Mouse (Mus musculus) layer of hippocampus, adult 18-20 months (tissue): Measurements from ENCODE around the gene Adprhl2. TPM values are rescaled to one million over a fixed set of nuclear protein-coding genes. Genes with fewer than 3 reads are reported as not detected.

Experiments used
- DNase-seq, 2 experiments: peaks; one replicate each; pipeline ENCODE4 v3.0.0; 2022; ENCODE audit warnings: low spot score in 2 of 2
- long read RNA-seq: library from polyadenylated mRNA; stranded (forward); transcript quantifications from one replicate; pipeline ENCODE4 v2.0.0, GENCODE M21; 2021
- total RNA-seq, 2 experiments: library from RNA; stranded (reverse); gene quantifications; 2 replicates each; pipeline ENCODE4 v1.2.3; 2021

The Adprhl2 gene
- 10 to 100 TPM; 29.1 to 32.3 TPM for total RNA-seq
- long read RNA-seq, transcript Adprhl2-201 (6 exons, 1,672 nt): major isoform, 34 of 40 reads
- long read RNA-seq, partial matches to known transcripts: 1 of 40 reads
- long read RNA-seq, other reads (novel, unspliced or antisense): 4 of 40 reads

GRCm38 (mm10) chr4:126321111-126321853, at the start of gene Adprhl2:
TSS of gene Adprhl2 (minus strand) at chr4:126321703.
- peak; percentile 98 for DNase-seq

DNA sequence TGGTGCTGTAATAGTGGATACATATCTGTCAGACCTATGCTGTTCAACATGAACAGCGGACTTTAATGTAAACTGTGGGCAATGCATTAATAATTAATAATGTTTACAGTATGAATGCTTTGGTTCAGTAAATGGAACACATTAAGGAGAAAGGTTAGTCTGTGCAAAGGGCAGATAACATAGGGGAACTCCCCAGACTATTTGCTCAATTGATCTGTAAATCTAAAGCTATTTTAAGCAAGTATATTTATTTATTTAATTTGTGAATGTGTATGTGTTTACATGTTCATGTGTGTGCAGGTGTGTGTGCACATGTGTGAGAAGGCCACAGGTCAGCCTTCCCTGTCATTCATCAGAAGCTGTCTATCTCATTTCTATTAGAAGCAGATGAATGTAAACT, 38.6 kb upstream of the Adprhl2 start:
- no peak for DNase-seq

GRCm38 (mm10) chr4:126343451-126343850, 21.9 kb upstream of the Adprhl2 start:
- DNase-seq: no peak

DNA sequence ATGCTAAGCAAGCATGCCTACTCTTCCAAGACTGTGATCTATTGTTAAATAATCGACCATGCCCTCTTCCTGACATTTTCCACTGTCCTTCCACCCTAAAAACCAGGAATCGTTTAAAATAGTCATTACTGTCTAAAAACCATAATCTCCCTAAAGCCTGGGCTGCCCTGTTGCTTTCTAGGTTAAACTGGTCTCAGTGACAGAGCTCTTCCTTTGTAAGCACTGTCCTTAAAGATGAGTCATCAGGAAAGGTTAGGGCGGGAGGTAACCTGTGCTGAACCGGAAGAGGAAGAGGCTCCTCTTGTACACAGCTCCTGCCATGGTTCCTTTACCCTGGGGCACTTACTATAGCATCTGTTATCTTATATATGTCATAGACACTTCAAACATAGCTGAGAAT, 18.0 kb upstream of the Adprhl2 start:
- DNase-seq: no peak

DNA sequence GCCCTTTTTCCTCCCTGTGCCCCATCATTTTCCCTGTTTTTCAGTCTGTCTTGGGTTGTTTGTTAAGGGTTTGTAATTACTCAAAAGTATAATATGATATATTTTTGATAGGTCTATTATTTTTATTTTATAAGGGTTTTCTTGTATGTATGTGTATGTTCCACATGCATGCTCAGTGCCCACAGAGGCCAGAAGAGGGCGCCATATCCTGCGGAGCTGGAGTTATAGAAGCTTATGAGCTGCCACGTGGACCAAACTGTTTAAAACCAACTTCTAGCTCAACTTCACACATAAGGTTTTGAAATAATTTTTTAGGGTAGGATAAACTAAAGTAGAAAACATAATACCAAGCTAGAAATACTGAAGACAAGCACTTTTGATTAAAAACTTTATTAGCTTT, 10.9 kb upstream of the Adprhl2 start:
- no peak for DNase-seq

DNA sequence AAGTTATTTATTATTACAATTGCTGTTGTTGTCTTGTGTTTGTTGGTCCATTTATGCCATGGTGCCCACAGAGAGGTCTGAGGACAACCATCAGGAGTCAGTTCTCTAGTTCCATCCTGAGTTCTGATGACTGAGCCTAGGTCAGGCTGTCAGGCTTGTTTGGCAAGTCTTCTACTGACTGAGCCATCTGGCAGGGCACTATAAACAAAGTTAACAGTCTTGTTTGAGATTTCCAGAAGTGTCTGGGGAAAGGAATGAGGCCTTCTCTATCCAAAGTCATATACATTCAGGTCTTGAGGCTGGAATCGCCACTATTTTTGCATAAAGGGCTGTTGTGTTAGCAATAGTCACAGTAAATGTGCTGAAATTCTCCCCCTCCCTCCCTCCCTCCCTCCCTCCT, 10.2 kb upstream of the Adprhl2 start:
- no peak for DNase-seq

- DNase-seq: no peak
Measured at GRCm38 (mm10) chr4:126330295-126330694, 8.8 kb upstream of the Adprhl2 start.

GRCm38 (mm10) chr4:126326036-126326435, 4.5 kb upstream of the Adprhl2 start:
- no peak for DNase-seq

GRCm38 (mm10) chr4:126325281-126325861, 3.9 kb upstream of the Adprhl2 start, which contains the start of gene Tekt2:
TSS of gene Tekt2 (minus strand) at chr4:126325688.
- DNase-seq: no peak

DNA sequence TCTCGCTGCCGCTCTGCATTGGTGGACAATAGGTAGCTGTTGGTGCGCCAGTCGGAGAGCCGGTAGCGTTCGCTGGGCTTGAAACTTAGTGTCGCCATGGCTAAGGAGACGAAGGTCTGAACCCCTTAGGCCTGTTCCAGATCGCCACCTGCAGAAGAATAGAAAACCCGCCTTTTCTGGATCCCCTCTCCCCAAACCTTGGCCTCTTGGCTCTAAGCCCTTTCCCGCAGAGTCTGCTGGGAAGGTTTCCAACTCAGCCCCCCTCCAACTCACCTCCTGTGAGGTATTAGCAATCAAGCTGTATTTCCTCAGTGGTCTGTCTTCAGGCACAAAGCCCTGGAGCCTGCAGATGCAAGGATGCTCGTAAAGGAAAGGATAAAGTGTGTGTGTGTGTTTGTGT, 3.4 kb upstream of the Adprhl2 start:
- no peak for DNase-seq

DNA sequence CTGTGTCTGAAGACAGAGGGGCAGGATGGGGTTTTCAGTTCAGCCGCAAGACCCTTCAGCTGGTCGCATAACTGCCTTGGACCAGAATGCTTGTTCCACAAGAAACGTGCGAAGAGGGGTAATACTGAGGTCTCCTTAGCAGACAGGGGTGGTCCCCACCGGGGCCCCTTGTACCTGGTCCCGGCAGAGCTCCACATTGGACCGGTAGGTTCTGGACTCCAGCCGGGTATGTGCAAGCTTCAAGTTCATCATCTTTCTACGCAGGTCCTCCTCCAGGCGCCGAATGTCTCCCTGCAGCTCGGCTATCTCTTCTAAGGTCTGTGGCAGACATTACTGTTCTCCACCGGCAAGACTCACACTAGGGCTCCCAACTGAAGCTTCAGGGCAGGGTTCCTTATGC, 1.1 kb upstream of the Adprhl2 start:
- DNase-seq: no peak

DNA sequence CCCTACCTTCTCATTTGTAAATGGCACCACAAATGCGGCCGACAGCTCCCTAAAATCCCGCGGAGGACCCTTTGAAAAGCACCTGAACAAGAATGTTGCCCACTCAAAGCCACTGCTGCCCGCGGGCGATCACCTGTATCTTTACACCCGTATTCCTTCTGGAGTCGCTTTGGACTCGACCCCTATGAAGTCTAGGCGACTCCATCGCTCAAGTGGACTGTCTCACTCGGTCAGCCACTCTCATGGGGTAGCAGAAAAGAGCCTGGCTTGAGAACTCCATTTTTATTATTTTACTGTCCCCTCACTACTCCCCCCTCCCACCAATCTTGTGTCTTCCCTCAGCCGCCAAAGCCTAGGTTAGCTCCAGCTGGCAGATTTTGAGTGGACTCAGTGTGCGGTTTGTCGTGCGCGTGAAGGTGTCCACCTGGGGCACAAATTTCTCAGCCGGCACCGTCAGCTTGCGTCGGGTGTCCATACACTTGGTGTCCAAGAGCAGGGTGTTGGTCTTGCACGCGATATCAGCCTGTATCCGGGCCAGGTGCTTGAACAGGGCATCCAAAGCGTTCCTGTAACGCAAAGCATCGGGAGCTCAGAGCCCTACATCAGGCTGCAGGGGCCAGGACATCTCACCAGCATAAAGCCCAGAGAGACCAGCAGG, 480 bp upstream of the Adprhl2 start:
- no peak for DNase-seq

- DNase-seq: no peak
Measured at GRCm38 (mm10) chr4:126319806-126320205, 1.7 kb downstream of the Adprhl2 start.

DNA sequence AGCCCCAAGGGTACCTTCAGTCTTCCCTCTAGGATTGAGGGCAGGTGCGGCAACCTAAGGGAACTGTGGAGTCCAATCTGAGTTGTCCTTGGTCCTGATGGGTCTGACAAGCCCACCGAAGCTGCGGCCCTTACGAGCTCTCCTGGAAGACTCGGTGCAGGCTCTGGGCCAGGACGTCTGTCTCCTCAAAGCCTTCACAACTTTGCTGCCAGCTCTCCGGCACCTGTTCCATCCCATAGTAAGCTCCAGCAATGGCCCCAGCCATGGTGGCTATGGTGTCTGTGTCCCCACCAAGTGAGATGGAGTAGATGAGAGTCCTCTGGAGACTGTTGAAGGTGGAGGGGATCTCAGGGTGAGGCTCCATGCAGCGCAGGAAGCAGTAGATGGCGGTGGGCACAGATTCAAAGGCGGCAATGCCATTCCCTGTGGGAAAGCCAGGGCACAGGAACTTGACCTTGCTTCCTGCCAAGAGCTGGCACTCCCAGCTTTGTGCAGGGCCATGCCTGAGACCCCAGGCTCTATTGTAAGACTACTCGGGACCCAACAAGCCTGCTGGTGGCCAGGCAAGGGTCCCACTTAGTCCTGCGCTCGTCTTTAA, 5.0 kb downstream of the Adprhl2 start:
- no peak for DNase-seq

DNA sequence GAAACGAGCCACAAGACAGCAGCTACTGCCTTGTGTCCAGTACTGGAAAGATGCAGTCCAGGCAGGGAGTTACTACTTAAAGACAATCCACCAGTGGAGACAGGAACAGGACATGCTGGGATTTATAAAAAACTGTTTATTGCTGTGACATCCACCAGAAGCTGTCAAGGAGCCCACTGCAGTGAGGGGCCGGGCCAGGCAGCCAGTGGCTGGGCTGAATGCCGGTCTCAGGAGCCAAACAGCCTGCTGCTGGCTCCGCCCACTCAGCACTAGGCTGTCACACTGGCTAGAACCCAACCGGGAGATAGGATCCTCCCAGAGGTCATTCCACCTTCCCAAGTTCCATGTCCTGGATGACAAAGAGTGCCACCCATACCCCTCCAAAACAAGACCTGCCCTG, 5.6 kb downstream of the Adprhl2 start:
- DNase-seq: peak in 1 of 2 experiments; percentile 66

DNA sequence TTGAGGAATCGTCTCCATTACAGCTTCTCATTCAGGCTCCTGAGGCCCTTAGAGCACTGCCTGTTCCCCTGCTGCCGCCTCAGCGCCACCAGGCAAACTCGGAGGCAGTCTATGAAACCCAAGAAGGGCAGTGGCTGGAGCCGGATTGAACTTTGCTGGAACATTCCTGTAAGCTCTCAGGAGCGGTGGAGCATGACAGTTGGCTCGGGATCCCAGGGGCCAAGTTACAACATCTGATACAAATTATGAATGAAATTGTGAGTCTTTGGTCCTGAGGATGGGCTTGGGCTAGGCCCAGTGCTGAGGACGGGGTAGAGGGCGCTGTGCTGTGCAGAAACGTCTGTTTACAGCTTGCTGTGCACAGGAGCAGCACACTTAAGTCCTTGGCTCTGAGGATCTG, 7.1 kb downstream of the Adprhl2 start:
- DNase-seq: no peak

DNA sequence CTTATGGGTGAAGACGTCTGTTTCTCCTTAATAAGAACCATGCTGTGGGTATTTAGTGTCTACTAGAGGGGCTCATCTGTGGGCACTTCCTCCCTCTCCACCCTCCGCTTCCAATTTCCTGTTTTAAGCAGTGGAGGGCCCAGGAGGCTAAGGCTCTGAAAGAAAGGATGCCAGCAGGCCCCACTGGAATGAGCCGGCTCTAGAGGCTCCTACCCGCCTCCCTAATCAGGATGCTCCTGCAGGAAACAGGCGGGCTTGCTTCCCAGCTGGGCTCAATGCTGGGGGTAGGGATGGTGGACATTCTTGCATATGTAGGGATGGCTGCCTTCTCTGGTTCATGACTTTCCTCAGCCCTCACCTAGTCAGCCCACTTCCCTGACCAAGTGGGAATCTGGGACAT, 8.3 kb downstream of the Adprhl2 start:
- DNase-seq: no peak

- no peak for DNase-seq
Measured at GRCm38 (mm10) chr4:126311566-126312200, 9.8 kb downstream of the Adprhl2 start.

DNA sequence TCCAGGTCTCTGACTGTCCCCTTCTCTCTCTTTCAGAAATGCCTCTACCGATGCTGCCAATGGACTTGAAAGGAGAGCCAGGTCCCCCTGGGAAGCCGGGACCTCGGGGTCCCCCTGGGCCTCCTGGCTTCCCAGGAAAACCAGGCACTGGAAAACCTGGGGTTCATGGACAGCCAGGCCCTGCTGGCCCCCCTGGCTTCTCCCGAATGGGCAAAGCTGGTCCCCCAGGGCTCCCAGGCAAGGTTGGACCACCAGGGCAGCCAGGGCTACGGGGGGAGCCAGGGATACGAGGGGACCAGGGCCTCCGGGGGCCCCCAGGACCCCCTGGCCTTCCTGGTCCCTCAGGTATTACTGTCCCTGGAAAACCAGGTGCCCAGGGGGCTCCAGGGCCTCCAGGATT, 11.2 kb downstream of the Adprhl2 start:
- DNase-seq: no peak

DNA sequence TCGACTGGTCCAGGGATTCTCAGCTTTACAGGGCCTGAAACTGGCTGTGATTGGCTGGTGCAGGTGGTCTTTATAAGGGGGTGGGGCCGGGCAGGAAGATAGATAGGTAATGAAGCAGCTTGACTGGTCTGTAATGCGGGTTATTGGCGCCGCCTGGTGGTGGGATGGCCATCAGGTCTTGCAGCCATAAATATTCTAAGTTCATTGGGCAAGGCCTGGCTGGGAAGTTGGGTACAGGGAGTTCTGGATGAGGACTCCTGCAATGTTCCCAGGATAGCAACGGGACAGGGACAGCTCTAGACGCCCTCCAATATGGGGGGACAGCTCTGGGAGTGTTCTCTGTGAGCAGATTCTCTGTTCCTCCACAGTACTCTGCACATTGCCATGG, 11.6 kb downstream of the Adprhl2 start:
- DNase-seq: peak; percentile 66 to 91

DNA sequence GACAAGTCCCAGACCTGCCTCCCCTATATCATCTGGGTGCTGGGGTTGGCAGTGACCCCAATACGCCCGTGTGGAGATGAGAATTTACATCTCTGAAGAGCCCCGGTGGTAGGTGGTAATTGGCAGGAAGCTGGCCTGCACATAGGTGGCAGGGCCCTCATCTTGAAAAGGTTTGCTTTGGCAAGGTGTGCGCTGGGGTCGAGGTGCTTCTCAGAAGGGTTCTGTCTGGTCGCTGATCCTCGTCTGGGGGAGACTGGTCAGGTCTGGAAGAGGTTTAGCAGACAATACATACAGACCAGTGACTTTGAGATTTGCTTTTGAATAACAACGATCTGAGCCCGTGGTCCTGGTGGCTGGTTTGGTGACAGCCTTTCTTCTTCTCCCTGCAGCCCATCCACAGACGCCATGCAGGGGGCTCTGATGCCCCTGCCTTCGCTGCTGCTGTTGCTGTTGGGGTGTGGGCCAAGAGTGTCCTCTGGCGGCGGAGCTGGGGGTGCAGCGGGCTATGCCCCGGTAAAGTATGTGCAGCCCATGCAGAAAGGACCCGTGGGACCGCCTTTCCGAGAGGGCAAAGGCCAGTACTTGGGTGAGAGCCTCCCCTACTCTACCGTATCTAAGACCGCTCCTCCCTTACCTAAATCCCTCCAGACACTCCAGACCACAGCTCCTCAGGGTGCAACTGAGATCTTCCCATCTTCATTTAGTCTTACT, 12.1 kb downstream of the Adprhl2 start:
- no peak for DNase-seq
